Mouse (Mus musculus) layer of hippocampus, postnatal 14 days (tissue): ENCODE data around the gene Vmn1r237. TPM values are rescaled to one million over a fixed set of nuclear protein-coding genes. Genes with fewer than 3 reads are reported as not detected.

Source experiments
- DNase-seq, 2 experiments: peaks; one replicate each; pipeline ENCODE4 v3.0.0; 2021 to 2022; ENCODE audit warnings: low spot score in 2 of 2, mixed read lengths in 1 of 2
- long read RNA-seq, 2 experiments: library from polyadenylated mRNA; stranded (forward); transcript quantifications; one replicate each; pipeline ENCODE4 v2.0.0; 2021
- microRNA-seq, 2 experiments: library from miRNA; unstranded; fragments of <30 nt; microRNA quantifications; one replicate each; pipeline ENCODE4 v1.2.0; 2021
- total RNA-seq, 2 experiments: library from RNA; stranded (reverse); gene quantifications; 2 replicates each; pipeline ENCODE4 v1.2.3; 2021

Vmn1r237 gene
- total RNA-seq: not detected
- long read RNA-seq, experiment 1: 0 reads
- long read RNA-seq, experiment 2: 0 reads

- DNase-seq: no peak
These were observed at the start of gene Vmn1r237 for GRCm38 (mm10) chr17:21311565-21311964. Gene Vmn1r237, plus strand, starts transcription at chr17:21311865.

GRCm38 (mm10) chr17:21272103-21272502 is 39.6 kb upstream of the Vmn1r237 start:
- peak; percentile 14 to 72 for DNase-seq

GRCm38 (mm10) chr17:21282642-21283041 is 29.0 kb upstream of the Vmn1r237 start, which contains the start of gene Vmn1r236:
Gene Vmn1r236, plus strand, starts transcription at chr17:21282942.
- DNase-seq: no peak

GRCm38 (mm10) chr17:21284395-21284794 is 27.3 kb upstream of the Vmn1r237 start:
- DNase-seq: no peak

- DNase-seq: no peak
These were observed 22.0 kb upstream of the Vmn1r237 start for GRCm38 (mm10) chr17:21289695-21290094.

Small RNAs within 50 kb of the gene (microRNA-seq; reads per million reads assigned to microRNA genes)
- 0 reads per million in 2 experiments for gene Gm26384

Other genes with a start within 250 kb of the Vmn1r237 start
- gene Vmn1r234, start 85.8 kb upstream of the Vmn1r237 start, total RNA-seq: not detected
- gene Vmn1r235, start 55.5 kb upstream of the Vmn1r237 start, total RNA-seq: not detected
- gene Vmn1r236, start 28.9 kb upstream of the Vmn1r237 start, total RNA-seq: not detected
- 1 to 10 TPM; 1.5 to 1.7 TPM for gene Zfp677, start 71.9 kb downstream of the Vmn1r237 start, total RNA-seq
- 1 to 10 TPM in 1 of 2 experiments, under 1 TPM in 1; 0.81 to 1.2 TPM for gene Zfp54, start 111.4 kb downstream of the Vmn1r237 start, total RNA-seq
- 1 to 10 TPM; 3.8 to 3.9 TPM for gene Zfp51, start 138.5 kb downstream of the Vmn1r237 start, total RNA-seq
- 1 to 10 TPM; 4.0 TPM for gene Zfp53, start 177.1 kb downstream of the Vmn1r237 start, total RNA-seq
- 1 to 10 TPM; 6.9 to 7.2 TPM for gene Zfp52, start 223.7 kb downstream of the Vmn1r237 start, total RNA-seq